Mouse (Mus musculus) megakaryocyte progenitor cell, adult 5-6 weeks (primary cell): ENCODE measurements around the gene Defb23. TPM values are rescaled to one million over a fixed set of nuclear protein-coding genes. Genes with fewer than 3 reads are reported as not detected.
A peak's percentile ranks its signal among the peaks of the same experiment; 100 is the strongest.

Experiments
- ATAC-seq: replicated peaks from 2 replicates; pipeline ENCODE4 v1.8.0; 2016; ENCODE audit warnings: mild to moderate bottlenecking, moderate TSS enrichment, inconsistent platforms; ENCODE audit not compliant: poor library complexity
- total RNA-seq, 2 experiments: library from RNA; stranded (forward) in 1 of 2; stranded (reverse) in 1 of 2; fragments of 157-497, 149-512 nt in 1 of 2; fragments of 200-1000 nt in 1 of 2; gene quantifications; 2 replicates each; pipeline versions ENCODE4 v1.2.3 to v1.2.4; 2015 to 2017

Gene Defb23
- total RNA-seq (2015), result not detected in 2 replicates
- not detected in 2 replicates for total RNA-seq (2017)

- ATAC-seq, result no peak
Observed at GRCm38 (mm10) chr2:152464570-152465150, at the start of gene Defb23. TSS of gene Defb23 (minus strand) at chr2:152464620.

GRCm38 (mm10) chr2:152511592-152511991 lies 47.2 kb upstream of the Defb23 start, which contains the start of gene Defb26:
TSS of gene Defb26 (minus strand) at chr2:152511692.
- no peak for ATAC-seq

DNA sequence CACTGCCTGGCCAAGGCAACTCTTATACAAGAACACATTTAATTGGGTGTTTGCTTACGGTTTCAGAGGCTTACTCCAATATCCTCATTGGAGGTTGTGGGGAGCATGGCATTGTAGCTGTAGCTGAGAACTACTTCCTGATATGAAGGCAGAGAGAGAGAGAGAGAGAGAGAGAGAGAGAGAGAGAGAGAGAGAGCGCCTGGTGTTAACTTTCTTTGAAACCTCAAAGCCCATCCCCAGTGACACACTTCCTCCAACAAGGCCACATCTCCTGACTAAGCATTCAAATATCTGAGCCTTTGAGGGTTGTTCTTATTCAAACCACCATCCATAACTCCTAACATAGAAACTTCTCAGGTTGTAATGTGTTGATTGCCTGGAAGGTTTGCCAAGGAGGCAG lies 39.5 kb upstream of the Defb23 start:
- no peak for ATAC-seq

DNA sequence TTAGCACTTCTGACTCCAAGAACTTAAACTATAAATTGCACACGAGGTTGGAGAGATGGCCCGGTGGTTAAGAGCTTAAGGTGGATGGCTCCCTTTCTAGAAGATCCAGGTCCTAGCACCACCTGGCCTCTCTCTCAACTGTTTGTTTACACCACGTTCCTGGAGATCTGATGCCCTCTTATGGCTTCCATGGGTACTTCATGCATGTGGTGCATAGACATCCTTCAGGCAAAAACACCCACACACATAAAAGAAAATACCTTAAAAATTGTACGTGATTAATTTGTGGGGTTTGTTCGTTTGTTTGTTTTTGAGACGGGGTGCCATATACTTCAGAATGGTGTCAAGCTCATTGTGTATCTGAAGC lies 36.4 kb upstream of the Defb23 start:
- peak; percentile 73 for ATAC-seq

GRCm38 (mm10) chr2:152500204-152500862 lies 35.9 kb upstream of the Defb23 start:
- ATAC-seq, result peak; percentile 93

DNA sequence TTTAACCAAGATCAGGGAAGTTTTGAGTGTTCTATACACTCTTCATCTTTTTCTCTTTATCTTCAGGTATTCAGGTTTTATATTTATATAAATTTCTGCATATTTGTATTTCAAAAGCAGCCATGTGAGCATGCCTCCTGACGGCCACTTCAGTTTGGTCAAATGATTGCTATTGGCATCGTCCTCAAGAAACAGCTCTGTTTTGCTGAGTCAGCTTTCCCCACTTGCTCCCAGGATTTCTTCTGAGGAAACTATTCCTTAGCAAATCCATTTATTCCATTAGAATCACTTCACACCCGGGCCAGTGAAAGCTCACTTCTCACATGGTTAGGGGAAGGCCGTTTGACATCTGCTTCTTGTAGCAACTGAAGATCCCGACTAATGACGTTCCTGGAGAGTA lies 33.6 kb upstream of the Defb23 start:
- no peak for ATAC-seq

- ATAC-seq, result no peak
Observed at GRCm38 (mm10) chr2:152493151-152493550, 28.7 kb upstream of the Defb23 start.

- ATAC-seq, result no peak
Observed at GRCm38 (mm10) chr2:152490038-152490437, 25.6 kb upstream of the Defb23 start, which contains the start of gene Defb22. TSS of gene Defb22 (minus strand) at chr2:152490138.

- no peak for ATAC-seq
Observed at GRCm38 (mm10) chr2:152487024-152487423, 22.6 kb upstream of the Defb23 start.

GRCm38 (mm10) chr2:152481726-152482125 lies 17.3 kb upstream of the Defb23 start:
- ATAC-seq, result no peak

DNA sequence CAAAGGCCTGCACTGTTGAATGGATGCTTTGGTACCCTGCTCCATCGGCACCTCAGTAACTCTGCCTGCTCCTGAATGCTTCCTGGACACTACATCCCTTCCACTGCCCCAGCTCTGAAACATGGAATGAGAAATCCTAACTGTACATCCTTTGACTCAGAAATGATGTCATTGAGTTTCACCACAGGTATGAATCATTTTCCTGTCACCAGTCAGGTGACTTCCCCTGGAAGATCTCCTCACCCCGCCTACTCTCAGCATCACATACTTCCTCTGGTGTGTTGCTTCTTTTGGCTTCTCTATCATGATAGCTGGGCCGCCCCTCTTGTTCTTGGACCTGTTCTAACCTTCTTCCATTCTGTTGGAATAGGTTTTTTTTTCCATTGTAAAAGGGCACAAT lies 16.5 kb upstream of the Defb23 start:
- ATAC-seq, result 0 out of 2 replicates have a peak, but pooled peaks have one; percentile 23

GRCm38 (mm10) chr2:152476763-152477162 lies 12.3 kb upstream of the Defb23 start, which contains the start of gene Defb20:
TSS of gene Defb20 (plus strand) at chr2:152477063.
- no peak for ATAC-seq

DNA sequence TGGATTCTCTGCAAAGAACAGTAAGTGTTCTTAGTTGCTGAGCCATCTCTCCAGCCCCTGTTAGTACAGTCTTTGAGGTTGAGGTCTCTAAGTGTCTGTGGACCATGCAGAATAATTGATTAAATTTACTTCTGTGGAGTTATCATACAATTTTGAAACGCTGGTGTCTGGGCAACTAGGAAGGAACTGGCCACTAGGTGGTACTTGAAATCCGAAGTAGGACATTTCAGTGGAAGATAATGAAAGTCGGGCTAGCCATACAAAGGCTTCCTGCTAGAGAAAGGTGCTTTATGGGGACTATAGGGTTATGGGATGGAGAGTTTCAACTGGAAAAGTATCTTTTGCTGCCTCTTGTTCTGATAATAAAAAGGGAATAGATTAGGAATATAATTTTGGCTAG lies 8.0 kb upstream of the Defb23 start:
- ATAC-seq, result no peak

DNA sequence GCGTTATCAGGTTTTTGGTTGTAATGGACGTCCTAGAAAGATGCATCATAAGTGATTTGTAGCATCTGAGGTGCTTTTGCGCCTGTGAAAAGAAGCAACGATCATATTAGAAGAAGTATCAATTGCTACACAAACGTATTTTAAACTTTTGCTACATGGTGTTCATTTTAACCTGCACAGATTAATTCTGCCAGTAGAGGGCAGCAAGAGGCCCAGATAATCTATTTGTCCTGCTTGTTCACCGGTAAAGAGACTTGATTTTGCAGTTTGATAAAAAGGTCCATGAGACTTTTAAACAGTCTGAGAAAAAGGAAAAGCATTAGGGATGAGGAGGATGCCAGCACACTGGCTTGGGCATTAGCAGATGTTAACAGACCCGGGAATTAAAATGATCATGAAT lies 6.6 kb upstream of the Defb23 start:
- ATAC-seq, result peak; percentile 70

DNA sequence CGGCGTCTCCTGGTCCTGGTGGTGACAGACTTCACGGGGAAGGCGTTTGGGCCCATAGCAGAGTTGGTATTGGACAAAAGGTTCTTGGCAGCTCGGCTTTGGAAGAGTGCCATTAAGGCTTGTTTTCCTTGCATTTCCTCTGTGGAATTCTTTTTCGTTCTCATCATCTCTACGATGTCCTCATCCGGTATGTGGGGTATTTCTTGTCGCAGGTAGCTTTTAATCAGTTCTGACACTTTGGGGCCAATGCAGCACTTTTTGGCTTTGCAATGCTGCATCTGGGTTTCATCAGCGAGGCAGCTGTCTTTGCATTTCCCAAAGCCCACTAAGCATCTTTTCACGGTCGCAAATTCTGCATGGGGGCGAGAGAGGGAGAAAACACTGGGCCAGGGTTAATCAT lies 5.2 kb downstream of the Defb23 start:
- ATAC-seq, result no peak

GRCm38 (mm10) chr2:152452101-152452781 lies 12.2 kb downstream of the Defb23 start:
- ATAC-seq, result no peak

GRCm38 (mm10) chr2:152450241-152450640 lies 14.2 kb downstream of the Defb23 start:
- peak; percentile 81 for ATAC-seq

GRCm38 (mm10) chr2:152447461-152447860 lies 17.0 kb downstream of the Defb23 start:
- ATAC-seq, result no peak

GRCm38 (mm10) chr2:152446642-152447041 lies 17.8 kb downstream of the Defb23 start:
- ATAC-seq, result peak; percentile 69

- ATAC-seq, result no peak
Observed at GRCm38 (mm10) chr2:152443281-152443680, 21.1 kb downstream of the Defb23 start.

- ATAC-seq, result no peak
Observed at GRCm38 (mm10) chr2:152442322-152442721, 22.1 kb downstream of the Defb23 start.

- no peak for ATAC-seq
Observed at GRCm38 (mm10) chr2:152439833-152440232, 24.6 kb downstream of the Defb23 start.
